ENCODE assay signal across 9 mouse cellular contexts in the genomic region with DNA sequence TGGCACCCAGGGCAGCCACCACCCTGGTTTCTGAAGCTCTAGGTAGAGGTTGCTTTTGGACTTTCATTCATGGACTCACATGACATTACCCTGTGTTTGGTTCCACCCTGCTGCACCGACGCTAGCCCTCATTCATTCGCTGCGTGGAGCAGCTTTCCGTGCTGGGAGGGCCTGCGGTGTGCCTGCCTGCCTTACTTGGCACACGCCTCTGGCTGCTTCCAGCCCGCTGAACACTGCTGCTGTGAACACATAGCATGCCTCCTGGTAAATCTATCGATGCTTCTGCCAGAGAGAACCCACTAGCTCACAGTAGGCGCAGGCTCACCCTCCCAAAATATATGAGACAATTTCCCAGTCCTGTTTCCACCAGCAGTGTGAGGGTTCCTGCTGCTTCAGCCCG. TPM values are rescaled to one million over a fixed set of nuclear protein-coding genes. Genes with fewer than 3 reads are reported as not detected.
DNase-seq lines count a peak whose midpoint lies in the region; ATAC-seq and TF ChIP-seq lines count a peak whose summit lies in the region.
"Had no signal": no experiment of that assay in that cellular context is flagged by ENCODE, and none has a peak within 500 bp of the region (broad histone marks: within the 10 kb centered on the region; RNA-seq: fewer than 3 reads in every experiment).

No protein-coding gene starts in this region.

- no peaks in the 10 kb centered on the region for H3K36me3 ChIP-seq in forebrain, embryonic 10.5 days (replicated peaks)
- H3K36me3 ChIP-seq in kidney, postnatal 0 days (ENCODE audit: insufficient read depth, low read length): no peaks in the 10 kb centered on the region
- H3K36me3 ChIP-seq in midbrain, embryonic 14.5 days (ENCODE audit: control insufficient read depth, insufficient read depth, low read length): no peaks in the 10 kb centered on the region
- H3K36me3 ChIP-seq: lung, embryonic 15.5 days had no signal

- peak; percentile 36 for DNase-seq in cerebellum, adult 11-12 months
- DNase-seq in forebrain, embryonic 10.5 days (ENCODE audit: extremely low spot score, low spot score): no peak
- DNase-seq in kidney, postnatal 0 days (ENCODE audit: low spot score): peak; percentile 41
- peak; percentile 49 for DNase-seq in midbrain, embryonic 14.5 days
- no peak for DNase-seq in lung, postnatal 14 days
- no peak for DNase-seq in ovary, postnatal 14 days (ENCODE audit: low spot score)
- DNase-seq in thymus, adult 18-20 months: no peak
- DNase-seq in embryo, embryonic 11 days: no peak

- H3K4me1 ChIP-seq in forebrain, embryonic 10.5 days: peaks cover 51% of the 10 kb centered on the region
- H3K4me1 ChIP-seq in kidney, postnatal 0 days (replicated peaks; ENCODE audit: insufficient read depth, low read length): no peaks in the 10 kb centered on the region
- peaks cover 27% of the 10 kb centered on the region for H3K4me1 ChIP-seq in midbrain, embryonic 14.5 days (ENCODE audit: control insufficient read depth, insufficient read depth, low read length)

- no peak overlapping the region for H3K9ac ChIP-seq in kidney, postnatal 0 days (ENCODE audit: low read depth, low read length)
- H3K9ac ChIP-seq in midbrain, embryonic 14.5 days (replicated peaks; ENCODE audit: low read length): no peak overlapping the region
- H3K9ac ChIP-seq: lung, embryonic 15.5 days had no signal

- 0 out of 2 replicates have a peak overlapping the region, but pooled peaks have one; percentile 20 for H3K27ac ChIP-seq in forebrain, embryonic 10.5 days
- no peak overlapping the region for H3K27ac ChIP-seq in kidney, postnatal 0 days
- H3K27ac ChIP-seq in midbrain, embryonic 14.5 days (replicated peaks; ENCODE audit: low read depth, low read length): peak overlapping the region; percentile 72; the same call in 1 of the 2 replicates
- H3K27ac ChIP-seq: lung, embryonic 15.5 days had no signal

- H3K4me3 ChIP-seq in forebrain, embryonic 10.5 days: no peak overlapping the region
- no peak overlapping the region for H3K4me3 ChIP-seq in kidney, postnatal 0 days (replicated peaks; ENCODE audit: low read depth, low read length)
- H3K4me3 ChIP-seq in midbrain, embryonic 14.5 days (replicated peaks; ENCODE audit: low read depth, low read length): no peak overlapping the region
- H3K4me3 ChIP-seq: lung, embryonic 15.5 days had no signal

- no peak for TF ChIP-seq CTCF in kidney, postnatal 0 days (IDR thresholded peaks at IDR 0.05; ENCODE audit: low read depth)

- 74% methylated on average over 11 of the region's 11 CpGs for WGBS in forebrain, embryonic 10.5 days
- WGBS in kidney, postnatal 0 days: 37% methylated on average over 11 of the region's 11 CpGs
- 57% methylated on average over 11 of the region's 11 CpGs for whole genome bisulfite sequencing in midbrain, embryonic 14.5 days

- H3K9me3 ChIP-seq in forebrain, embryonic 10.5 days: no peaks in the 10 kb centered on the region
- H3K9me3 ChIP-seq in kidney, postnatal 0 days (replicated peaks; ENCODE audit: low read length): no peaks in the 10 kb centered on the region
- no peaks in the 10 kb centered on the region for H3K9me3 ChIP-seq in midbrain, embryonic 14.5 days (ENCODE audit: control insufficient read depth, low read length)
- H3K9me3 ChIP-seq: lung, embryonic 15.5 days had no signal

- H3K4me2 ChIP-seq in kidney, postnatal 0 days (ENCODE audit: low read length): no peak overlapping the region
- H3K4me2 ChIP-seq in midbrain, embryonic 14.5 days (ENCODE audit: low read length): no peak overlapping the region
- H3K4me2 ChIP-seq: lung, embryonic 15.5 days had no signal

- ATAC-seq in kidney, postnatal 0 days (replicated peaks; ENCODE audit: low FRiP score, low read depth): peak; percentile 57
- ATAC-seq in midbrain, embryonic 14.5 days (ENCODE audit: low FRiP score, low TSS enrichment): no peak

- H3K27me3 ChIP-seq in forebrain, embryonic 10.5 days (ENCODE audit: poor library complexity, severe bottlenecking): peaks cover 14% of the 10 kb centered on the region
- no peaks in the 10 kb centered on the region for H3K27me3 ChIP-seq in kidney, postnatal 0 days (ENCODE audit: insufficient read depth, low read length)
- no peaks in the 10 kb centered on the region; the same call in 1 of the 2 replicates for H3K27me3 ChIP-seq in midbrain, embryonic 14.5 days (ENCODE audit: control insufficient read depth, insufficient read depth, low read length)
- H3K27me3 ChIP-seq: lung, embryonic 15.5 days had no signal

RNA-seq across cellular contexts. Expression of a gene that starts 25.7 kb away (rescaled TPM):
- 105 and 114 TPM in 2 replicates for polyA plus RNA-seq in forebrain, embryonic 10.5 days (2016; fragmentation: Nextera tagmentation; extraction: Ambion mirVana)
- 63.7 and 64.0 TPM in 2 replicates for polyA plus RNA-seq in kidney, postnatal 0 days (2015; fragmentation: Nextera tagmentation; extraction: Ambion mirVana)
- 104 and 121 TPM in 2 replicates for polyA plus RNA-seq in midbrain, embryonic 14.5 days (2014; fragmentation: Nextera tagmentation; extraction: Ambion mirVana)

RNA-seq across cellular contexts. Expression of a gene that starts 26.3 kb away (rescaled TPM):
- 0.06 and 0.12 TPM in 2 replicates for polyA plus RNA-seq in forebrain, embryonic 10.5 days (2016; fragmentation: Nextera tagmentation; extraction: Ambion mirVana)
- polyA plus RNA-seq in kidney, postnatal 0 days (2015; fragmentation: Nextera tagmentation; extraction: Ambion mirVana): 0.58 and 0.91 TPM in 2 replicates
- polyA plus RNA-seq in midbrain, embryonic 14.5 days (2014; fragmentation: Nextera tagmentation; extraction: Ambion mirVana): 0.26 and 0.43 TPM in 2 replicates

RNA-seq across cellular contexts. Expression of a gene that starts 29.3 kb away (rescaled TPM):
- polyA plus RNA-seq in forebrain, embryonic 10.5 days (2016; fragmentation: Nextera tagmentation; extraction: Ambion mirVana): 0.09 TPM in 1 of 2 replicates, not detected in the other
- polyA plus RNA-seq in kidney, postnatal 0 days (2015; fragmentation: Nextera tagmentation; extraction: Ambion mirVana): 8.8 and 11.4 TPM in 2 replicates
- not detected in 2 replicates for polyA plus RNA-seq in midbrain, embryonic 14.5 days (2014; fragmentation: Nextera tagmentation; extraction: Ambion mirVana)

RNA-seq across cellular contexts. Expression of a gene that starts 53.5 kb away (rescaled TPM):
- 14.9 and 19.7 TPM in 2 replicates for polyA plus RNA-seq in forebrain, embryonic 10.5 days (2016; fragmentation: Nextera tagmentation; extraction: Ambion mirVana)
- 11.8 and 12.8 TPM in 2 replicates for polyA plus RNA-seq in kidney, postnatal 0 days (2015; fragmentation: Nextera tagmentation; extraction: Ambion mirVana)
- polyA plus RNA-seq in midbrain, embryonic 14.5 days (2014; fragmentation: Nextera tagmentation; extraction: Ambion mirVana): 7.8 and 8.8 TPM in 2 replicates

Comparison
In these comparisons a context has a peak if more than half of its experiments do, and no peak if none do; other contexts are left out.
1. DNase-seq: peak in cerebellum, adult 11-12 months (single experiment), kidney, postnatal 0 days (single experiment) and midbrain, embryonic 14.5 days (single experiment); none in forebrain, embryonic 10.5 days (single experiment), lung, postnatal 14 days (single experiment), ovary, postnatal 14 days (single experiment), thymus, adult 18-20 months (0 of 2) and embryo, embryonic 11 days (single experiment).